Mouse (Mus musculus) hindbrain, embryonic 16.5 days (tissue): ENCODE measurements around the gene Rnf151. TPM values are rescaled to one million over a fixed set of nuclear protein-coding genes. Genes with fewer than 3 reads are reported as not detected.

ENCODE experiments used
- ATAC-seq: fragments of 200-750 bp; cut with Nextera tagmentation; 2 replicates; pipeline ENCODE4 v1.8.0; 2017; ENCODE audit warnings: moderate TSS enrichment, moderate library complexity
- H3K27ac ChIP-seq: fragments of 300-500 bp; sonication (generic); 2 replicates; pipeline ENCODE4 v1.5.1; 2014; ENCODE audit warnings: low read depth, mild to moderate bottlenecking, control low read depth, low read length, moderate library complexity
- H3K27me3 ChIP-seq: fragments of 300-500 bp; sonication (generic); replicated peaks from 2 replicates; pipeline ENCODE4 v1.6.1; 2014; ENCODE audit warnings: low read length; ENCODE audit not compliant: control insufficient read depth, insufficient read depth
- H3K36me3 ChIP-seq: fragments of 300-500 bp; sonication (generic); 2 replicates; pipeline ENCODE4 v1.6.1; 2014; ENCODE audit warnings: mild to moderate bottlenecking, low read length, moderate library complexity, mixed read lengths; ENCODE audit not compliant: control insufficient read depth, insufficient read depth
- H3K4me1 ChIP-seq: fragments of 300-500 bp; sonication (generic); 2 replicates; pipeline ENCODE4 v1.6.1; 2014; ENCODE audit warnings: low read depth, low read length; ENCODE audit not compliant: control insufficient read depth, insufficient read depth
- H3K4me2 ChIP-seq: fragments of 300-500 bp; sonication (generic); 2 replicates; pipeline ENCODE4 v1.6.1; 2014; ENCODE audit warnings: mild to moderate bottlenecking, low read length, control low read depth, moderate library complexity
- H3K4me3 ChIP-seq: fragments of 300-500 bp; sonication (generic); 2 replicates; pipeline ENCODE4 v1.5.1; 2014; ENCODE audit warnings: mild to moderate bottlenecking, low read length, control low read depth, moderate library complexity
- H3K9ac ChIP-seq: fragments of 300-500 bp; sonication (generic); 2 replicates; pipeline ENCODE4 v1.6.1; 2014; ENCODE audit warnings: low read depth, mild to moderate bottlenecking, control low read depth, low read length, moderate library complexity
- H3K9me3 ChIP-seq: fragments of 300-500 bp; sonication (generic); 2 replicates; pipeline ENCODE4 v1.6.1; 2014; ENCODE audit warnings: mild to moderate bottlenecking, low read length, moderate library complexity; ENCODE audit not compliant: control insufficient read depth
- WGBS: fragments of 180-500 bp; shearing (Covaris S2); extraction: QIAGEN DNeasy Blood & Tissue Kit; methylation state at CpG from one replicate; pipeline ENCODE4 v1.1.7; 2014; 5-methylcytosine and 5-hydroxymethylcytosine counted together
- polyA plus RNA-seq: library from polyadenylated mRNA; unstranded; fragments of >200 nt; fragmentation: Nextera tagmentation; extraction: Ambion mirVana; gene quantifications from 2 replicates; pipeline ENCODE4 v1.2.1, GENCODE M21; 2015

Rnf151 gene
- polyA plus RNA-seq, 1 experiment from 2014 or later, result not detected

GRCm38 (mm10) chr17:24735446-24735845, 17.6 kb upstream of the Rnf151 start:
- Histone ChIP-seq H3K4me1 (peaks cover 15% of the 10 kb centered on the region), H3K4me3 (no peak overlapping the region), H3K27ac (no peak overlapping the region; the same call in 1 of the 2 replicates), H3K36me3 (no peaks in the 10 kb centered on the region), H3K4me2 (peak overlapping the region; percentile 94), H3K27me3 (peaks cover 2% of the 10 kb centered on the region; the same call in 1 of the 2 replicates), H3K9ac (no peak overlapping the region), H3K9me3 (no peaks in the 10 kb centered on the region)
- 86% methylated on average over 7 of the region's 7 CpGs for WGBS
- no peak for ATAC-seq

GRCm38 (mm10) chr17:24734513-24734912, 16.6 kb upstream of the Rnf151 start:
- peaks cover 15% of the 10 kb centered on the region for H3K4me1 ChIP-seq
- no peak for ATAC-seq
- H3K9me3 ChIP-seq, result no peaks in the 10 kb centered on the region
- no peak overlapping the region for H3K27ac ChIP-seq
- no peak overlapping the region for H3K4me2 ChIP-seq
- WGBS, result 85% methylated on average over 1 of the region's 1 CpGs
- H3K9ac ChIP-seq, result no peak overlapping the region
- H3K36me3 ChIP-seq, result no peaks in the 10 kb centered on the region
- H3K4me3 ChIP-seq, result no peak overlapping the region
- peaks cover 2% of the 10 kb centered on the region; the same call in 1 of the 2 replicates for H3K27me3 ChIP-seq

DNA sequence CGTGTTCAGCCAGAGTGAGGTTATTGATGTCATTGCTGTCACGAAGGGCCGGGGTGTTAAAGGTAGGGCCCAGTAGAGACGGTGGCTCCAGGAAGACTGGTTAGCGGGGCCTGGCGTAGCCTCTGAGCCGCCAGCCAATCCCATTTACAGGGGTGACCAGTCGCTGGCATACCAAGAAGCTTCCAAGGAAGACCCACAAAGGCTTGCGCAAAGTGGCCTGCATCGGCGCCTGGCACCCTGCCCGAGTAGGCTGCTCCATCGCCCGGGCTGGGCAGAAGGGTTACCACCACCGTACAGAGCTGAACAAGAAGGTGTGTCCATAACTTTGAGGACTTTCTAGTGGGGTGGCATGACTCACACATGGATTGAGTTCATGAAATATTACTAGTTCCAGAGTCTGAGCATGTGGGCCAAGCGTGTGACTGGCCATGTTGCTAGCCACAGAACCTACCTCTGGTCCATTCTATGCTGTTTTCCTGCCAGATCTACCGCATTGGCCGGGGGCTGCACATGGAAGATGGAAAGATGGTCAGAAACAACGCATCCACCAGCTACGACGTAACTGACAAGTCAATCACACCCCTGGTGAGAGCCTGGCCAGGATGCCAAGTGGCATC, 15.7 kb upstream of the Rnf151 start:
- Histone ChIP-seq H3K4me3 (no peak overlapping the region), H3K9me3 (no peaks in the 10 kb centered on the region), H3K4me2 (no peak overlapping the region), H3K27ac (no peak overlapping the region), H3K4me1 (peaks cover 15% of the 10 kb centered on the region), H3K27me3 (peaks cover 2% of the 10 kb centered on the region; the same call in 1 of the 2 replicates), H3K9ac (no peak overlapping the region; the same call in 1 of the 2 replicates), H3K36me3 (no peaks in the 10 kb centered on the region)
- no peak for ATAC-seq
- WGBS, result 91% methylated on average over 21 of the region's 21 CpGs

DNA sequence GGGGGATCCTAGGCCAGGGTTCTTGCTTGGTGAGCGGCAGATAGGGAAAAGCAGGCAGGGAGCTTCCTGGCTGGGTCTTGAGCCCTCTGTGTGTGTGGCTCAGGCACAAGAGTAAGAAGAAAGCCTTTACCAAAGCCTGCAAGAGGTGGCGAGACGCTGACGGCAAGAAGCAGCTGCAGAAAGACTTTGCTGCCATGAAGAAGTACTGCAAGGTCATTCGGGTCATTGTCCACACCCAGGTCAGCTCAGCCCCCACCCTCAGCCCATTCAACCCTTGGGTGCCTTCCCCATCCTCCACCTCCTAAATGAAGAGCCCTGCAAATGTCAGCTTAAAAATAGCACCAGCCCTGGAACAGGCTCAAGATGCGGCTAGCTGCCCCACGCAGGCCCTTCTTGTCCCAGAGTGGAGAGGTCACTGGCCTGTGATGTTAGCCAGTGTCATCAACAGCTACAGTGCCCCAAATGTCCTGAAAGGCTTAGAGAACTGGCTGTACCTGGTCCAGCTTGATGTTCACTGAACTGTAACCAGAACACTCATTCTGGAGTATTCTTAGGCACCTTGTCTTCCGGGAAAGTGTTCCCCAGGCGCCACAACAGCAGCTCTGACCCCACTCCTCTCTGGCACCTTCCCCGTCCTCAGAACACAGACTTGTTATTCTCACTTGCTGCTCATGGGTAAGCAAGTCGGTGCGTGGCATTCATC, 14.5 kb upstream of the Rnf151 start:
- H3K27ac ChIP-seq, result no peak overlapping the region
- H3K4me2 ChIP-seq, result no peak overlapping the region
- H3K9me3 ChIP-seq, result no peaks in the 10 kb centered on the region
- ATAC-seq, result no peak
- no peaks in the 10 kb centered on the region for H3K36me3 ChIP-seq
- no peak overlapping the region for H3K4me3 ChIP-seq
- H3K27me3 ChIP-seq, result peaks cover 2% of the 10 kb centered on the region; the same call in 1 of the 2 replicates
- WGBS, result 81% methylated on average over 12 of the region's 12 CpGs
- H3K4me1 ChIP-seq, result peaks cover 12% of the 10 kb centered on the region
- H3K9ac ChIP-seq, result no peak overlapping the region

- H3K36me3 ChIP-seq, result no peaks in the 10 kb centered on the region
- WGBS, result 79% methylated on average over 14 of the region's 14 CpGs
- no peak overlapping the region for H3K4me2 ChIP-seq
- no peak overlapping the region for H3K9ac ChIP-seq
- 0 out of 2 replicates have a peak, but pooled peaks cover 2% of the 10 kb centered on the region for H3K4me1 ChIP-seq
- H3K9me3 ChIP-seq, result no peaks in the 10 kb centered on the region
- no peak overlapping the region for H3K27ac ChIP-seq
- no peak overlapping the region for H3K4me3 ChIP-seq
- H3K27me3 ChIP-seq, result peaks cover 2% of the 10 kb centered on the region; the same call in 1 of the 2 replicates
- no peak for ATAC-seq
Measured at GRCm38 (mm10) chr17:24730787-24731186, 12.9 kb upstream of the Rnf151 start.

DNA sequence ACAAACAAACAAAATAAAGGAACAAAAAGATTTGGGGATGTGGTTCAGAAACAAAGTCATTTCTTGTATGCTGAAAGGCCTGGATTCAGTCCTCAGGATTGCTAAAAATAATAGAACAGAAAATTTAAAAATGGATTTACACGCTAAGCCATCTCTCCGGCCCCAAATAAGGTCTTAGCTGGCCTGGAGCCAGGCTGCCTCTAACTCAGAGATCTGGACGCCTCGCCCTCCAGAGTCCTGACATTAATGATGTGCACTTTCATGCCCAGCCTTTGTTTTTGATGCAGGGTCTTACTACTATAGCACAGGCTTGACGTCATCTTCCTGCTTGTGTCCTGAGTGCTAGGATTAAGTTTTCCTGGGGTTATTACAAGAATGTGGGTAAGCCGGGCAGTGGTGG, 11.2 kb upstream of the Rnf151 start:
- H3K9me3 ChIP-seq, result no peaks in the 10 kb centered on the region
- H3K36me3 ChIP-seq, result no peaks in the 10 kb centered on the region
- 74% methylated on average over 6 of the region's 6 CpGs for WGBS
- H3K4me3 ChIP-seq, result no peak overlapping the region
- ATAC-seq, result no peak
- H3K9ac ChIP-seq, result no peak overlapping the region
- no peak overlapping the region for H3K27ac ChIP-seq
- H3K4me2 ChIP-seq, result no peak overlapping the region
- H3K27me3 ChIP-seq, result peaks cover 2% of the 10 kb centered on the region; the same call in 1 of the 2 replicates
- H3K4me1 ChIP-seq, result no peaks in the 10 kb centered on the region

DNA sequence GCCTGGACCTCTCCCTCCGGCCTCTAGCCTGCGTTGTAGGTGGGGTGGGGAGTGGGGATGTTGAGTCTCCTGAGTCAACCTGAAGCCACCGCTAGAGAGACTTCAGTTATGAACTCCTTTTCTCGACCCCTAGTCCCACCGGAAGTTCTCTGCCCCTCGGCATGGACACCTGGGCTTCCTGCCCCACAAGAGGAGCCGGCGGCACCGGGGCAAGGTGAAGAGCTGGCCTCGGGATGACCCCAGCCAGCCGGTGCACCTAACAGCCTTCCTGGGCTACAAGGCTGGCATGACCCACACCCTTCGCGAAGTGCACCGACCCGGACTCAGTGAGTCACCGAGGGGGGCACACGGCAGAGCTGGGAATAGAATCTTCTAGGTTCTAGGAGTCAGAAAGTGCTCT, 10.3 kb upstream of the Rnf151 start:
- Histone ChIP-seq H3K36me3 (no peaks in the 10 kb centered on the region), H3K4me2 (no peak overlapping the region), H3K4me3 (no peak overlapping the region), H3K9me3 (no peaks in the 10 kb centered on the region), H3K9ac (no peak overlapping the region), H3K4me1 (peaks cover 5% of the 10 kb centered on the region), H3K27me3 (no peaks in the 10 kb centered on the region), H3K27ac (no peak overlapping the region)
- no peak for ATAC-seq
- 77% methylated on average over 17 of the region's 17 CpGs for WGBS

- Histone ChIP-seq H3K9me3 (no peaks in the 10 kb centered on the region), H3K4me3 (no peak within 1 kb of the TSS), H3K36me3 (no peaks in the 10 kb centered on the region), H3K4me2 (no peak within 1 kb of the TSS), H3K9ac (no peak within 1 kb of the TSS), H3K27ac (no peak within 1 kb of the TSS), H3K27me3 (no peaks in the 10 kb centered on the region), H3K4me1 (peaks cover 9% of the 10 kb centered on the region)
- no peak for ATAC-seq
- WGBS, result 81% methylated on average over 2 of the region's 2 CpGs
Measured at GRCm38 (mm10) chr17:24727618-24728017, 9.8 kb upstream of the Rnf151 start, which contains the start of gene Rpl3l. Gene Rpl3l, plus strand, starts transcription at chr17:24727820.

- no peaks in the 10 kb centered on the region for H3K27me3 ChIP-seq
- peaks cover 23% of the 10 kb centered on the region for H3K4me1 ChIP-seq
- H3K4me3 ChIP-seq, result no peak overlapping the region
- ATAC-seq, result no peak
- H3K9ac ChIP-seq, result no peak overlapping the region
- no peaks in the 10 kb centered on the region for H3K9me3 ChIP-seq
- peaks cover 9% of the 10 kb centered on the region for H3K36me3 ChIP-seq
- H3K27ac ChIP-seq, result no peak overlapping the region
- H3K4me2 ChIP-seq, result no peak overlapping the region
- 65% methylated on average over 3 of the region's 3 CpGs for WGBS
Measured at GRCm38 (mm10) chr17:24725637-24726390, 8.0 kb upstream of the Rnf151 start.
